Mouse (Mus musculus): Measurements from ENCODE around the gene Arhgef7. TPM values are rescaled to one million over a fixed set of nuclear protein-coding genes. Genes with fewer than 3 reads are reported as not detected.

Arhgef7 gene
- total and polyA plus RNA-seq, 2 experiments from 2014 or later: 54.3 to 87.5 TPM

- DNase-seq (ENCODE audit: low spot score) (no peak), ATAC-seq (ENCODE audit: low FRiP score) (no peak)
- Histone ChIP-seq H3K4me3 (ENCODE audit: low read depth, low read length) (no peak overlapping the region), H3K36me3 (ENCODE audit: insufficient read depth, low read length) (peaks cover 4% of the 10 kb centered on the region; the same call in 1 of the 2 replicates), H3K27ac (ENCODE audit: low read depth, low read length) (no peak overlapping the region), H3K9ac (replicated peaks; ENCODE audit: low read length, poor library complexity, severe bottlenecking) (no peak overlapping the region), H3K4me2 (ENCODE audit: low read depth, low read length, poor library complexity, severe bottlenecking) (no peak overlapping the region), H3K9me3 (ENCODE audit: low read length) (no peaks in the 10 kb centered on the region), H3K4me1 (ENCODE audit: insufficient read depth, low read length) (no peaks in the 10 kb centered on the region), H3K27me3 (ENCODE audit: insufficient read depth, low read length) (no peaks in the 10 kb centered on the region)
- TF ChIP-seq CTCF (IDR thresholded peaks at IDR 0.05): no peak
- WGBS: 95% methylated on average over 2 of the region's 2 CpGs
Observed at GRCm38 (mm10) chr8:11740857-11741256, 13.3 kb downstream of the Arhgef7 start.

- Histone ChIP-seq H3K4me1 (ENCODE audit: insufficient read depth, low read length) (no peaks in the 10 kb centered on the region; the same call in 1 of the 2 replicates), H3K27me3 (ENCODE audit: insufficient read depth, low read length) (no peaks in the 10 kb centered on the region), H3K9ac (replicated peaks; ENCODE audit: low read length, poor library complexity, severe bottlenecking) (no peak overlapping the region), H3K27ac (ENCODE audit: low read depth, low read length) (no peak overlapping the region), H3K4me2 (ENCODE audit: low read depth, low read length, poor library complexity, severe bottlenecking) (no peak overlapping the region), H3K36me3 (ENCODE audit: insufficient read depth, low read length) (peaks cover 4% of the 10 kb centered on the region; the same call in 1 of the 2 replicates), H3K4me3 (ENCODE audit: low read depth, low read length) (no peak overlapping the region), H3K9me3 (ENCODE audit: low read length) (no peaks in the 10 kb centered on the region)
- no peak for DNase-seq (ENCODE audit: low spot score)
- 82% methylated on average over 10 of the region's 10 CpGs for WGBS
- TF ChIP-seq CTCF (IDR thresholded peaks at IDR 0.05): no peak
- no peak for ATAC-seq (ENCODE audit: low FRiP score)
Observed at GRCm38 (mm10) chr8:11743580-11743979, 16.1 kb downstream of the Arhgef7 start.

DNA sequence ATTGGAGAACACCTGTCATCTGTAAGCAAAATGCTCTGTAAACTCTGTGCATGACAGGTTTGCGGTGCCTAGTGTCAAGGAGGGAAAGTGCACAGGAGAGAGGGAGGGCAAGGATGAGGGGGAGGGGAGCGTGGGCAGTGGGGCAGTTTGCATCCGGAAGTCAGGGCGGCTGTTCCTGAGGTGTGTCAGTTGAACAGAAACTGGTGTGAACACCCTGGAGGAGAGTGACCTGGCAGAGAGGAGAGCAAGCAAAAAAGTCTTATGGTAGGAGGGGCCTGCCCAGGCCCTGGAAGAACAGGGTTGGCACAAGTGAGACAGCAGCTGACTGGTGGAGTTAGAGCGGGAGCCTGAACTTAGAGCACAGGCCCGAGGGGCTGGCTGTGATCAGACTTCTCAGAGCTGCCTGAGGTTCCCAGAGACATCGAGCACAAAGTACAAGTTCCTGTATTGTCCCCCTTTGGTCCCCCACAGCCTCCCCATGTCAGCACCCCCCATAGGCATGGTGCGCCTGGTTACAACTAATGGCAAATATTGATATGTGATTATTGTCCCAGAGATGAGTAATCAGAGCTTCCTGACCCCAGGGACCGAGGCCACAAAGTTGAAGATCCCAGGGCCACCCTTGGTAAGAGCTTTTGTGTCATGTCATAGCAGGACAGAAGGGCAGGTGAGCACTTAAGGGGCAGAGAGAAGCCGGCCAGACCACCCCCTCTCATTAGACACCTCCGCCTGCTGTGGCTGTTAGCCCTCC is 19.5 kb downstream of the Arhgef7 start:
- no peaks in the 10 kb centered on the region for H3K9me3 ChIP-seq (ENCODE audit: low read length)
- no peak for TF ChIP-seq CTCF (IDR thresholded peaks at IDR 0.05)
- 96% methylated on average over 11 of the region's 11 CpGs for WGBS
- H3K36me3 ChIP-seq (ENCODE audit: insufficient read depth, low read length): no peaks in the 10 kb centered on the region
- DNase-seq (ENCODE audit: low spot score) (no peak), ATAC-seq (ENCODE audit: low FRiP score) (no peak)
- no peak overlapping the region for H3K4me3 ChIP-seq (ENCODE audit: low read depth, low read length)
- no peak overlapping the region for H3K4me2 ChIP-seq (ENCODE audit: low read depth, low read length, poor library complexity, severe bottlenecking)
- H3K9ac ChIP-seq (replicated peaks; ENCODE audit: low read length, poor library complexity, severe bottlenecking): no peak overlapping the region
- no peaks in the 10 kb centered on the region for H3K27me3 ChIP-seq (ENCODE audit: insufficient read depth, low read length)
- H3K27ac ChIP-seq (ENCODE audit: low read depth, low read length): no peak overlapping the region
- no peaks in the 10 kb centered on the region; the same call in 1 of the 2 replicates for H3K4me1 ChIP-seq (ENCODE audit: insufficient read depth, low read length)

GRCm38 (mm10) chr8:11749472-11749871 is 22.0 kb downstream of the Arhgef7 start:
- DNase-seq (ENCODE audit: low spot score) (no peak), ATAC-seq (ENCODE audit: low FRiP score) (no peak)
- no peaks in the 10 kb centered on the region for H3K9me3 ChIP-seq (ENCODE audit: low read length)
- H3K27ac ChIP-seq (ENCODE audit: low read depth, low read length): no peak overlapping the region
- H3K4me1 ChIP-seq (ENCODE audit: insufficient read depth, low read length): no peaks in the 10 kb centered on the region; the same call in 1 of the 2 replicates
- no peak overlapping the region for H3K4me3 ChIP-seq (ENCODE audit: low read depth, low read length)
- no peaks in the 10 kb centered on the region for H3K27me3 ChIP-seq (ENCODE audit: insufficient read depth, low read length)
- 73% methylated on average over 6 of the region's 6 CpGs for WGBS
- TF ChIP-seq CTCF (IDR thresholded peaks at IDR 0.05): no peak
- no peak overlapping the region for H3K9ac ChIP-seq (replicated peaks; ENCODE audit: low read length, poor library complexity, severe bottlenecking)
- no peak overlapping the region for H3K4me2 ChIP-seq (ENCODE audit: low read depth, low read length, poor library complexity, severe bottlenecking)
- H3K36me3 ChIP-seq (ENCODE audit: insufficient read depth, low read length): no peaks in the 10 kb centered on the region

GRCm38 (mm10) chr8:11752338-11752737 is 24.8 kb downstream of the Arhgef7 start:
- H3K4me1 ChIP-seq (ENCODE audit: insufficient read depth, low read length): no peaks in the 10 kb centered on the region; the same call in 1 of the 2 replicates
- H3K27me3 ChIP-seq (ENCODE audit: insufficient read depth, low read length): no peaks in the 10 kb centered on the region
- WGBS: 90% methylated on average over 3 of the region's 3 CpGs
- DNase-seq (ENCODE audit: low spot score): no peak
- H3K4me3 ChIP-seq (ENCODE audit: low read depth, low read length): no peak overlapping the region
- H3K9ac ChIP-seq (replicated peaks; ENCODE audit: low read length, poor library complexity, severe bottlenecking): no peak overlapping the region
- H3K4me2 ChIP-seq (ENCODE audit: low read depth, low read length, poor library complexity, severe bottlenecking): no peak overlapping the region
- TF ChIP-seq CTCF (IDR thresholded peaks at IDR 0.05): no peak
- no peak for ATAC-seq (ENCODE audit: low FRiP score)
- H3K36me3 ChIP-seq (ENCODE audit: insufficient read depth, low read length): no peaks in the 10 kb centered on the region
- no peak overlapping the region for H3K27ac ChIP-seq (ENCODE audit: low read depth, low read length)
- no peaks in the 10 kb centered on the region for H3K9me3 ChIP-seq (ENCODE audit: low read length)

GRCm38 (mm10) chr8:11753155-11753941 is 25.8 kb downstream of the Arhgef7 start:
- H3K36me3 ChIP-seq (ENCODE audit: insufficient read depth, low read length): no peaks in the 10 kb centered on the region
- no peak overlapping the region for H3K9ac ChIP-seq (replicated peaks; ENCODE audit: low read length, poor library complexity, severe bottlenecking)
- H3K4me1 ChIP-seq (ENCODE audit: insufficient read depth, low read length): peaks cover 3% of the 10 kb centered on the region; the same call in 1 of the 2 replicates
- no peak overlapping the region for H3K27ac ChIP-seq (ENCODE audit: low read depth, low read length)
- H3K27me3 ChIP-seq (ENCODE audit: insufficient read depth, low read length): no peaks in the 10 kb centered on the region
- ATAC-seq (ENCODE audit: low FRiP score): no peak
- WGBS: 82% methylated on average over 11 of the region's 11 CpGs
- no peak overlapping the region for H3K4me2 ChIP-seq (ENCODE audit: low read depth, low read length, poor library complexity, severe bottlenecking)
- H3K4me3 ChIP-seq (ENCODE audit: low read depth, low read length): no peak overlapping the region
- H3K9me3 ChIP-seq (ENCODE audit: low read length): no peaks in the 10 kb centered on the region
- no peak for DNase-seq (ENCODE audit: low spot score)
- no peak for TF ChIP-seq CTCF (IDR thresholded peaks at IDR 0.05)

All from midbrain, postnatal 0 days (tissue).